Mouse (Mus musculus): ENCODE data around the gene Slc22a1. TPM values are rescaled to one million over a fixed set of nuclear protein-coding genes. Genes with fewer than 3 reads are reported as not detected.

The Slc22a1 gene
- not detected for polyA plus RNA-seq (2017; shearing (Covaris generic))

GRCm38 (mm10) chr17:12675646-12676045 lies at the start of gene Slc22a1:
TSS of gene Slc22a1 (minus strand) at chr17:12675829.

Other genes with a start within 250 kb of the Slc22a1 start
- gene Slc22a3, start 168.1 kb downstream of the Slc22a1 start, polyA plus RNA-seq (2017; shearing (Covaris generic)), result 1 to 10 TPM in 1 of 2 experiments, under 1 TPM in 1; 0.10 to 2.3 TPM
- gene Slc22a2, start 91.7 kb downstream of the Slc22a1 start, polyA plus RNA-seq (2017; shearing (Covaris generic)), result 1 to 10 TPM; 1.9 to 5.5 TPM
- gene Igf2r, start 93.8 kb upstream of the Slc22a1 start, polyA plus RNA-seq (2017; shearing (Covaris generic)), result 10 to 100 TPM; 29.0 to 38.6 TPM
- gene Mas1, start 192.3 kb upstream of the Slc22a1 start, polyA plus RNA-seq (2017; shearing (Covaris generic)), result under 1 TPM; 0.16 to 0.17 TPM
- under 1 TPM in 1 of 2 experiments, not detected in 1; 0.66 TPM for gene Mrgprh, start 200.2 kb upstream of the Slc22a1 start, polyA plus RNA-seq (2017; shearing (Covaris generic))
- gene Pnldc1, start 234.4 kb upstream of the Slc22a1 start, polyA plus RNA-seq (2017; shearing (Covaris generic)), result 1 to 10 TPM in 1 of 2 experiments, under 1 TPM in 1; 0.98 to 2.4 TPM
- 100 to 1,000 TPM; 172 to 203 TPM for gene Tcp1, start 239.9 kb upstream of the Slc22a1 start, polyA plus RNA-seq (2017; shearing (Covaris generic))
- 100 to 1,000 TPM; 108 to 134 TPM for gene Mrpl18, start 240.5 kb upstream of the Slc22a1 start, polyA plus RNA-seq (2017; shearing (Covaris generic))

Measured in inflammation-experienced regulatory T-cells (primary cell).